ENCODE assay signal across 8 mouse cellular contexts in genomic region chr5:109557321-109558122, GRCm38 (mm10). TPM values are rescaled to one million over a fixed set of nuclear protein-coding genes. Genes with fewer than 3 reads are reported as not detected.
DNase-seq lines count a peak whose midpoint lies in the region; ATAC-seq and TF ChIP-seq lines count a peak whose summit lies in the region.

No protein-coding gene starts in this region.

- DNase-seq in adrenal gland, adult (ENCODE audit: inconsistent age in 2 of 2, low spot score in 1 of 2): peak; percentile 99
- DNase-seq in gastrocnemius, adult 8-10 months (ENCODE audit: low spot score in 2 of 2): peak; percentile 90 to 91
- peak; percentile 87 for DNase-seq in hindlimb bud, embryonic 11.5 days (ENCODE audit: extremely low spot score, low read depth, low spot score)
- DNase-seq in left cerebral cortex, adult 2 months (ENCODE audit: extremely low spot score in 1 of 2, low spot score in 2 of 2): peak; percentile 97
- peak; percentile 99 for DNase-seq in right cerebral cortex, postnatal 14 days
- peak; percentile 95 for DNase-seq in urinary bladder, postnatal 25 days (ENCODE audit: low spot score)

- peak overlapping the region; percentile 77 for H3K4me3 ChIP-seq in left cerebral cortex, adult 2 months
- peak overlapping the region; percentile 52 for H3K4me3 ChIP-seq in macrophage (ENCODE audit: inconsistent target)

- peak; percentile 41 for ATAC-seq in common myeloid progenitor, adult 5-6 weeks (replicated peaks; ENCODE audit: low read depth, poor library complexity, severe bottlenecking)

- H3K36me3 ChIP-seq in macrophage (ENCODE audit: inconsistent target): peaks cover 4% of the 10 kb centered on the region; the same call in 1 of the 2 replicates

- no peak for TF ChIP-seq CTCF in left cerebral cortex, adult 2 months (IDR thresholded peaks at IDR 0.05)

- no peaks in the 10 kb centered on the region for H3K79me2 ChIP-seq in macrophage (ENCODE audit: inconsistent target)

- 1% methylated on average over 35 of the region's 35 CpGs for WGBS in macrophage (ENCODE audit: missing documents)

- peak overlapping the region; percentile 99 for H3K27ac ChIP-seq in left cerebral cortex, adult 2 months
- H3K27ac ChIP-seq in macrophage: peak overlapping the region; percentile 74

- intact Hi-C loops in left cerebral cortex, adult 2 months (cut with DNase I): loop anchor here (2.0 to 5.0 kb wide), 2 partner anchors 135 to 551 kb away; partner anchors contain the start of genes 5430403G16Rik and Gtpbp6

RNA-seq across cellular contexts. Expression of gene Crlf2, which starts 1.3 kb away (rescaled TPM):
- 15.4 and 28.1 TPM in 2 replicates for total RNA-seq in common myeloid progenitor, adult 5-6 weeks (2017)
- 1 to 10 TPM; 1.9 to 2.6 (median 2.3) TPM for total RNA-seq in gastrocnemius, adult 8-10 months (2022)
- 10 to 100 TPM; 31.5 to 37.7 TPM for total RNA-seq in left cerebral cortex, adult 2 months (2021)
- total RNA-seq in macrophage (2018; cell fraction: chromatin; rRNA removed): 100 to 1,000 TPM in 1 of 26 experiments, 10 to 100 TPM in 25; 29.0 to 142 (median 59.0) TPM
- 100 to 1,000 TPM in 25 of 26 experiments, 10 to 100 TPM in 1; 78.0 to 212 (median 141) TPM for total RNA-seq in macrophage (2018; cell fraction: cytosol; rRNA removed)
- total RNA-seq in macrophage (2018; cell fraction: nucleus; rRNA removed): 100 to 1,000 TPM in 25 of 26 experiments, 10 to 100 TPM in 1; 97.1 to 292 (median 175) TPM
- 28.7 to 140 TPM (median 102 TPM) in 3 replicates for polyA plus RNA-seq in macrophage (2018)

Comparison
In these comparisons a context has a peak if more than half of its experiments do, and no peak if none do; other contexts are left out.
1. Peak in every context shown above with its lines: DNase-seq, ATAC-seq, H3K4me3 ChIP-seq and H3K27ac ChIP-seq.